Mouse (Mus musculus) liver, postnatal 0 days (tissue): ENCODE measurements around the gene Rab6b. TPM values are rescaled to one million over a fixed set of nuclear protein-coding genes. Genes with fewer than 3 reads are reported as not detected.

ENCODE experiments used
- ATAC-seq: fragments of 200-750 bp; cut with Nextera tagmentation; 2 replicates; pipeline ENCODE4 v1.8.0; 2017; ENCODE audit warnings: mild to moderate bottlenecking, moderate library complexity
- DNase-seq: peaks from one replicate; pipeline ENCODE4 v3.0.0-alpha.2; 2016
- H3K27ac ChIP-seq: fragments of 300-500 bp; sonication (generic); 2 replicates; pipeline ENCODE4 v1.5.1; 2014; ENCODE audit warnings: antibody characterized with exemption, moderate library complexity, mild to moderate bottlenecking, low read depth
- H3K27me3 ChIP-seq: fragments of 300-500 bp; sonication (generic); 2 replicates; pipeline ENCODE4 v1.6.1; 2014; ENCODE audit warnings: low read length, control low read depth, mixed read lengths; ENCODE audit not compliant: insufficient read depth
- H3K36me3 ChIP-seq: fragments of 300-500 bp; sonication (generic); replicated peaks from 2 replicates; pipeline ENCODE4 v1.6.1; 2014; ENCODE audit warnings: mild to moderate bottlenecking, control low read depth, low read length, moderate library complexity, mixed read lengths; ENCODE audit not compliant: insufficient read depth
- H3K4me1 ChIP-seq: fragments of 300-500 bp; sonication (generic); 2 replicates; pipeline ENCODE4 v1.6.1; 2014; ENCODE audit warnings: antibody characterized with exemption, mild to moderate bottlenecking, control low read depth; ENCODE audit not compliant: insufficient read depth
- H3K4me2 ChIP-seq: fragments of 300-500 bp; sonication (generic); 2 replicates; pipeline ENCODE4 v1.6.1; 2014; ENCODE audit warnings: low read depth, mild to moderate bottlenecking, low read length, moderate library complexity, mixed read lengths
- H3K4me3 ChIP-seq: fragments of 300-500 bp; sonication (generic); 2 replicates; pipeline ENCODE4 v1.5.1; 2014; ENCODE audit warnings: low read depth, low read length
- H3K9ac ChIP-seq: fragments of 300-500 bp; sonication (generic); replicated peaks from 2 replicates; pipeline ENCODE4 v1.6.1; 2014; ENCODE audit warnings: mild to moderate bottlenecking, moderate library complexity
- H3K9me3 ChIP-seq: fragments of 300-500 bp; sonication (generic); 2 replicates; pipeline ENCODE4 v1.6.1; 2016; ENCODE audit warnings: mild to moderate bottlenecking, control low read depth, low read length, mixed read lengths
- CTCF ChIP-seq: sonication (generic); IDR thresholded peaks from 2 replicates; pipeline ENCODE4 v1.5.1; 2016; ENCODE audit warnings: antibody characterized with exemption, low read depth
- EP300 ChIP-seq: IDR thresholded peaks from 2 replicates; pipeline ENCODE4 v1.6.1; 2016; ENCODE audit warnings: antibody characterized with exemption, low read depth, mild to moderate bottlenecking
- WGBS: fragments of 180-500 bp; shearing (Covaris S2); extraction: QIAGEN DNeasy Blood & Tissue Kit; methylation state at CpG from one replicate; pipeline ENCODE4 v1.1.7; 2014; ENCODE audit not compliant: insufficient replicate concordance; 5-methylcytosine and 5-hydroxymethylcytosine counted together
- polyA plus RNA-seq: library from polyadenylated mRNA; unstranded; fragments of >200 nt; fragmentation: Nextera tagmentation; extraction: Ambion mirVana; gene quantifications from 2 replicates; pipeline ENCODE4 v1.2.1, GENCODE M21; 2015

The Rab6b gene
- polyA plus RNA-seq, 1 experiment from 2014 or later, result 0.26 TPM

DNA sequence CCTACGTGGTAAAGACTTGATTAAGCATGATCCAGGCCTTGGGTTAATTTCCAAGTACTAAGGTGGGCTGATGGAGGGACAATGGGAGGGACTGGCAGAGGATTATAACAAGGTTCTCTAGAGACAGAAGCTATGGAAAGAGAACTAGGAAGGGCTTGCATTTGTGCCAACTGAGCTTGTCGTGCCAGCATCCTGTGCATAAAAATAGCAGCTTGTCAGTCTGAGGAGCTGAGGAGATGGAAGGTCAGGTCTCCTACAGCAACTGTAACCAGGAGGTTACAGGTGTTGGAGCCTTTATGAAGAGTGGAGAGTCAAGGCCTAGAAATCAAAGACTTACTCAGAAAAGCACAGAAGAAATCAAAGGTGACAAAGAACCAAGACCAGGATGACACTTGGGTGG lies 102.0 kb downstream of the Rab6b start:
- Histone ChIP-seq H3K27me3 (no peaks in the 10 kb centered on the region), H3K27ac (no peak overlapping the region), H3K9me3 (no peaks in the 10 kb centered on the region), H3K9ac (no peak overlapping the region), H3K4me1 (no peaks in the 10 kb centered on the region), H3K4me3 (no peak overlapping the region), H3K36me3 (peaks cover 32% of the 10 kb centered on the region), H3K4me2 (no peak overlapping the region)
- DNase-seq, result no peak
- 47% methylated on average over 2 of the region's 2 CpGs for WGBS
- ATAC-seq, result no peak
- TF ChIP-seq EP300, result no peak
- no peak for TF ChIP-seq CTCF

DNA sequence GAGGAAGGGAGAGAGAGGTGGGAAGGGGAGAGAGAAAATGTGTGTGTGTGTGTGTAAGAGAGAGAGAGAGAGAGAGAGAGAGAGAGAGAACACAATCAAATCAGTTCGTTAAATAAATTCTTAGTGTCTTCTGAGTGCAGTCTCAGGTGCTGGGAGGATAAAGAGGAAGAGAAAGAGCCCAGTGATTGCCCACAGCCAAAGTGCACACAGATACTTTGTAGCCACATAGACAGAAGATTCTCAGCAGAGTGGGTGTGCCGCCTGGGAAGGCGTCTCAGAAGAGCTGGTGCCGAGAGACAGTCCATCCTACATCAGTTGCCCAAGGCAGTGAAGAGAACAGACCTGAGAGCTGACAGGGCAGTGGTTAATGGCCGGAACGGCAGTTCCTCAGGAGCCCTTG lies 102.7 kb downstream of the Rab6b start:
- Histone ChIP-seq H3K9me3 (no peaks in the 10 kb centered on the region), H3K4me1 (no peaks in the 10 kb centered on the region), H3K4me2 (no peak overlapping the region), H3K36me3 (peaks cover 30% of the 10 kb centered on the region), H3K27me3 (no peaks in the 10 kb centered on the region), H3K9ac (no peak overlapping the region), H3K27ac (no peak overlapping the region), H3K4me3 (no peak overlapping the region)
- WGBS, result 64% methylated on average over 6 of the region's 6 CpGs
- DNase-seq (no peak), ATAC-seq (no peak)
- no peak for TF ChIP-seq EP300
- TF ChIP-seq CTCF, result no peak

DNA sequence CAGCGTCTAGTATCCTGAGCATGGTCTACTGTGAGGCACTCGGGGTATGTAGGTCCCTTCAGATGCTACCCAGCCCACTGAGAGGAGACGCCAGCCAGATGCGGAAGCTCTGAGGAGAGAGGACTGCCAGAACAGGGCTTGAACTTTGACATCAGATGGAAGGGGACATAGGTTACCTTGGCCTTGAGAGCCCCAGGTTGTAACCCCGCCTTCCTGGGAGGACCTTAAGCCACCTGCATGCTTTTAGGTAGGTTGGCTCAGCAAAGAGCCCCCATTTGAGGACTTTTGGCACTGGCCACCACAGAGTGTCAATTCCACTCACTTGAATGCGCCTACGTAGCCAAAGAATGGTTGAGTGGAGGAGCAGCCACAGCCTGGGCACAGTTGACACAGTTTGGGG lies 113.1 kb downstream of the Rab6b start:
- DNase-seq, result no peak
- 73% methylated on average over 7 of the region's 7 CpGs for WGBS

DNA sequence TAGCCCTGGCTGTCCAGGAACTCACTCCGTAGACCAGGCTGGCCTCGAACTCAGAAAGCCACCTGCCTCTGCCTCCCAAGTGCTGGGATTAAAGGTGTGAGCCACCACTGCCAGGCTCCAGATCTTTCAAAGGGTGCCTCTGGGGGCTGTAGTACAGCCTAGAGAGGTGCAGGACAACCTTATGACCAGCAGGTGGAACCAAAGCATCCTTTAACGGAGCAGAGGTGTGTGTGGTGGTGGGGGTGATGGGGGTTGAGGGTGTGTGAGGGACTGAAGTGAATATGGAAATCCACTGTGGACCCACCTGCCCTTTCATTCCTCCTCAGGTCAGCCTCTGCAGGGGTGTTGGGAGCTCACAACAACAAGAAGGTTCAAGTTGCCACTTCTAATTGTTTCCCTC lies 113.9 kb downstream of the Rab6b start:
- H3K36me3 ChIP-seq, result peaks cover 34% of the 10 kb centered on the region
- peak; percentile 32 for ATAC-seq
- 0 out of 2 replicates have a peak overlapping the region, but pooled peaks have one; percentile 22 for H3K4me2 ChIP-seq
- DNase-seq, result peak; percentile 55
- peaks cover under 1% of the 10 kb centered on the region for H3K4me1 ChIP-seq
- no peaks in the 10 kb centered on the region for H3K27me3 ChIP-seq
- TF ChIP-seq CTCF, result peak; percentile 77
- no peak for TF ChIP-seq EP300
- no peak overlapping the region for H3K4me3 ChIP-seq
- no peaks in the 10 kb centered on the region for H3K9me3 ChIP-seq
- H3K9ac ChIP-seq, result 0 out of 2 replicates have a peak overlapping the region, but pooled peaks have one; percentile 11
- H3K27ac ChIP-seq, result no peak overlapping the region; the same call in 1 of the 2 replicates
- WGBS, result 42% methylated on average over 3 of the region's 3 CpGs

More for the DNA sequence above, 113.1 kb downstream of the Rab6b start:
- Histone ChIP-seq H3K9ac (no peak overlapping the region), H3K4me2 (no peak overlapping the region), H3K4me3 (no peak overlapping the region), H3K4me1 (no peaks in the 10 kb centered on the region), H3K36me3 (peaks cover 36% of the 10 kb centered on the region), H3K27ac (0 out of 2 replicates have a peak overlapping the region, but pooled peaks have one; percentile 5), H3K9me3 (no peaks in the 10 kb centered on the region), H3K27me3 (no peaks in the 10 kb centered on the region)
- no peak for TF ChIP-seq EP300
- no peak for TF ChIP-seq CTCF
- no peak for ATAC-seq

DNA sequence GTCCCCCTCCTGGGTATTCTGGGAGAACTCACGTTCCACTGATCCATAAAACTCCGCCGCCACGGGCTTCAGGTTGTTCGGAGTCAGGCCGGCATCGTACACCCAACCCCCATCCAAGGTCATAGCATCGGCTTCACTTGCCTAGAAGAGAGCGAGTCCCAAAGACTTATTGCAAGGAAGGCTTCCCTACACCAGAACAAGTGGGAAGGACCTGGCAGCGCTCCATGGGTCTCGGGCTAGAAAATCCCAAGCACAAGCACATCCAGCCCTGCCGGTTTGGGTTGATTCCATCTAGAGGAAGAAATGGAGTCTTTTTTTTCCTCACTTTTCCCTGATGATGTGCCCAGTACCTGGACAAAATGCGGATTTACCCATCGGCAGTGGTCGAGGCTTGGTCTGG lies 115.2 kb downstream of the Rab6b start:
- H3K4me1 ChIP-seq, result peaks cover 13% of the 10 kb centered on the region
- H3K27ac ChIP-seq, result no peak overlapping the region
- H3K4me2 ChIP-seq, result peak overlapping the region; percentile 46
- no peaks in the 10 kb centered on the region for H3K9me3 ChIP-seq
- no peak for TF ChIP-seq CTCF
- TF ChIP-seq EP300, result no peak
- no peaks in the 10 kb centered on the region for H3K27me3 ChIP-seq
- DNase-seq (no peak), ATAC-seq (no peak)
- peaks cover 27% of the 10 kb centered on the region for H3K36me3 ChIP-seq
- 76% methylated on average over 15 of the region's 15 CpGs for WGBS
- 0 out of 2 replicates have a peak overlapping the region, but pooled peaks have one; percentile 56 for H3K4me3 ChIP-seq
- H3K9ac ChIP-seq, result peak overlapping the region; percentile 44

DNA sequence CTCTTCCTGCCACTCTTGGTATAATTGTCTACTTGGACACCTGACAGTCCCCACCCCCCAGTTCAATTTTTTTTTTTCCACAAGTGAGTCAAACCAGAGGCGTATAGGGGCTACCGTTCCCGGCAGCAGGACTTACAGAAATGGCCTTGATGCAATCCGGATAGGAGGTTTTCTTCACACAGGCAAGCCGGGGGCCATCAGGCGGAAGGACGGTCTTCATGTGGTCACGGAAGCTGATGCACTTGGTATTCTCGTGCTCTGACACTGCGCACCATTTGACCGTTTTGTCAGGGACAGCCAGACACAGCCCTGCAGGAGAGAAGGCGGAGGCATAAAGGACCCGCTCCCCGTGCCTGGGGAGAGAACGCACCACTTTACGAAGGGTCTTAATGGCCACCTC lies 116.2 kb downstream of the Rab6b start:
- Histone ChIP-seq H3K9me3 (no peaks in the 10 kb centered on the region), H3K9ac (peak overlapping the region; percentile 66), H3K27me3 (no peaks in the 10 kb centered on the region), H3K4me1 (peaks cover 20% of the 10 kb centered on the region), H3K4me3 (peak overlapping the region; percentile 56), H3K27ac (peak overlapping the region; percentile 91), H3K4me2 (peak overlapping the region; percentile 63), H3K36me3 (peaks cover 25% of the 10 kb centered on the region)
- WGBS, result 68% methylated on average over 16 of the region's 16 CpGs
- ATAC-seq, result no peak
- TF ChIP-seq CTCF (no peak), EP300 (no peak)
- DNase-seq, result no peak
